Mouse (Mus musculus) stomach, postnatal 0 days (tissue): ENCODE results near the gene Rapgef1.

Experiments used
- CTCF ChIP-seq: IDR thresholded peaks from 2 replicates; pipeline ENCODE4 v1.5.1; 2016; ENCODE audit warnings: antibody characterized with exemption, low read depth, mild to moderate bottlenecking, moderate library complexity
- EP300 ChIP-seq: optimal IDR thresholded peaks from 2 replicates; pipeline ENCODE3; 2016; ENCODE audit warnings: antibody characterized with exemption

GRCm38 (mm10) chr2:29656095-29656494, 36.6 kb downstream of the Rapgef1 start:
- TF ChIP-seq CTCF (no peak), EP300 (no peak)
